Mouse (Mus musculus): ENCODE data around the gene Mael.

Mael gene

DNA sequence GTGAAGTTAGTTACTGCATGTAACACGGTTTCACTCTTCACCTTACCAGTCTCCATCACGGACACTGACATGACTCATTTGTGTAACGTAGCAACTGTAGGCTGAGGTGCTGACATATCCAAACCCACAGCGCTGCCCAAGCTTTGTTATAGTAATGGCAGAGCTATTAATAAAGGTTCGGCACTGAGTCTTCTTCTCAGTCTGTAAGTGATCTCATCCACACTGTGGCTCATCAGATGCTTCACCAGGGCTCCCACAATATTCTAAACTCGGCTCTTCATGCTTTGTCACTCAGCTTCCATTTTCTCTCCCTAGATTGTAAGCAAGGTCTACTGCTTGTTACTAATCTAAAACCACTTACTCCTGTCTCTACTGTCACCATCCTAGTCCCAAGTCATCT is 29.2 kb downstream of the Mael start:
- DNase-seq (ENCODE audit: low read depth, low spot score), result no peak

DNA sequence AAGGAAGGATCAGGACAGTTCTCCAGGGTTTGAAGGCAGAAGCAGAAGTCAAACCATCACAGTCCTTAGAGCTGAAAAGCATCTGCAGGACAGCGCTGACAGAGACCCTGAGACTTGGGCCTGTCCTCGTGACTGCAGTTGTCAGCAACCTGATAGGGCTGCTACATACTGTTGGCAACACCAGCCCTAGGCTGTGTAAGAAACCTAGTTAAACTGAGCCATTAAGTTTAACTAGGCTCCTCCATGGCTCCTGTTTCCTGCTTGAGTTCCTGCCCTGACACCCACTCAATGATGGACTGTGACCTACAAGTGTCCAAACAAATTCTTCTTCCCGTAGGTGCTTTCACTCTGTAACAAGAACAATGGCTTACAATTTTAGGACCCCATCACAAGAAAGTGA is 33.4 kb downstream of the Mael start:
- DNase-seq (ENCODE audit: low read depth, low spot score), result no peak

DNA sequence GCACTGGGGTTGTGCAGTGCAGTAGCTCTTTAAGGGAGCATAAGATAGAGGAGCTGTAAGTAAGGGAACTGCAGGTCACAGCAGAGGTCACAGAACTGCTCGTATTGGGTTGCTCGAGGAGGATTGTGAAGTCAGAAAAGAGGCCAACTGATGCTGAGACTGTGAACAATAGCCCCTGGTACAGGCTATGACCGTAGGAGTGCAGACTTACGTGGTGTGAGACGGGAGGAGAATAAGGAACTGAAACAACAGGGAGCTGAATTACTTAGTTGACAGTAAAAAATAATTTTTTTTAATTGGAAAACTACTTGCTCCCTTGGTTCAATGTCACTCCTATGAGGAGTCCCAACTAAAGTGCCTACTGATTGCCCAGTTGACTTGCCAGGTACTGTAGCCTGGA is 34.4 kb downstream of the Mael start:
- DNase-seq (ENCODE audit: low read depth, low spot score), result no peak

DNA sequence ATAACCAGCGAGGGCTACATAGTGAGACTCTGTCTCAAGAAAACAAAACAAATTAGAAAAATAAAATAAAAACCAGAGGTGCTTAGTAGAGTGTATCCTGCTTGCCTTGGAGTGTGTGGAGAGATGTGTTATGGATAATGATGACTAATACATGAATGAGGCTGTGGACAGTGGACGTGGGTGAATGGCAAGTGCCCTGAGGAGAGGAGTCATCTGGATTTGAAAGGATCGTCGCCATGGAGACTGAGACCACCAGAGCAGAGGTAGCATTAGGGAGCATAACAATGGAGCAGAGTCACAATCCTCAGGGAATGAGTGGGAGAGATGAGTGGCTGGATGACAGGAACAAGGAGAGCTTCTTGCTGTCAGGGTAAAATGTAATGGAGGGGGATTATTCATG is 48.7 kb downstream of the Mael start:
- DNase-seq (ENCODE audit: low read depth, low spot score), result no peak

DNA sequence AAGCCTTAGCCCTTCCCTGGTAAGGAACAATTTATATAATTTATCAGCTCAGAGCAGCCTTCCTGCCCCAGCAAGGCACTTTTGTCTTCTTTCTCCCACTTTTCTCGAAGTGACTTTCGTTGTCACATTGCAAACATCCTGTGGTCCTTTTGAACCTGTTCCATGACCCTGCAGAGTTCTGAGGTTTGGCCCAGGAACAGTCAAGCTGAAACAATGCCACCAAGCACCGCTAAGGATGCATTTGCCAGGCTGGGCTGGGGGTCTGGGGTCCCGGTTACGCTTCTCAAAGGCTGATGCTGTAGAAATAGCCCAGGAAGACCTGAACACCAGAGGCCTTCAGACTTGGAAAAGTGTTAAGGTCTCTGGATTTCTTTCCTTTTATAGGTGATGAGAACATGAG is 53.2 kb downstream of the Mael start:
- no peak for DNase-seq (ENCODE audit: low read depth, low spot score)

DNA sequence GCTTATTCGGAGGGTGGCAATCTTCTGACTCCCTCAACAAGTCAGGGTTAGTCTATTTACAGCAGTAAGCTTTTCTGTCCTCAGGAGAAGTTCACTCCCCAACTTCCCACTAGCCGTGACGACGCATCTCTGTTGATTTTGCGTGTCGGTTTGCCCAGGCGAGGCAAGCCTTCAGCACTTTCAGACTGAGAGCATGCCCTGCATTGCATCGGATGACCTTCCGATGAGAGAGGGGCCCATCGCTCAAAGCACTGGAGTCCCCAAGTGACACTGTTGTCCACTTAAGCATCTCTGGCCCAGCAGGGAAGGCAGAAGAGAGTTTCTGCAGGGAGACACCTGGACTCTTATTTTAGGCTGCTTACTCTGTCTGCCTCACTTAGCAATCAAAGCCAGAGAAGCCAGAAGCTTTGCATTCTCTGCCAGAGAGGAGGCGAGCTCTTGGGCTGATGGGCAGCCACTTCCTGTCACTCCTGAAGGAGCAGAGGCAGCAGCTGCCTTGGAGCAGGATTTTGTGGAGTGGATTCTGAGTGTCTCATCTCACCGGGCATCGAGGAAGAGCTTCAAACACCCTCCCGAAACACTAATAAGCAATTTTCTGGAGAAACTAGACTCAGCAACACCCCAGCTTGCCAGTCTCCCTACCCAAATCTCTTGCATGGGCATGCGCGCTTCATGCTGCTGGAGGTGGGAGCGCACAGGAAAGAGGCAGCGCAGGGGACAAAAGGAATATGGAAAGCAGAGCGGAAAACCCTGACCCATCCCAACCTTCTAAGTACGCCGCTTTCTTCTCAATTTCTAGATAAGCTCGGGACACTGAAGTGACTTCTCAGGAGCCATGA is 53.9 kb downstream of the Mael start:
- DNase-seq (ENCODE audit: low read depth, low spot score), result no peak

DNA sequence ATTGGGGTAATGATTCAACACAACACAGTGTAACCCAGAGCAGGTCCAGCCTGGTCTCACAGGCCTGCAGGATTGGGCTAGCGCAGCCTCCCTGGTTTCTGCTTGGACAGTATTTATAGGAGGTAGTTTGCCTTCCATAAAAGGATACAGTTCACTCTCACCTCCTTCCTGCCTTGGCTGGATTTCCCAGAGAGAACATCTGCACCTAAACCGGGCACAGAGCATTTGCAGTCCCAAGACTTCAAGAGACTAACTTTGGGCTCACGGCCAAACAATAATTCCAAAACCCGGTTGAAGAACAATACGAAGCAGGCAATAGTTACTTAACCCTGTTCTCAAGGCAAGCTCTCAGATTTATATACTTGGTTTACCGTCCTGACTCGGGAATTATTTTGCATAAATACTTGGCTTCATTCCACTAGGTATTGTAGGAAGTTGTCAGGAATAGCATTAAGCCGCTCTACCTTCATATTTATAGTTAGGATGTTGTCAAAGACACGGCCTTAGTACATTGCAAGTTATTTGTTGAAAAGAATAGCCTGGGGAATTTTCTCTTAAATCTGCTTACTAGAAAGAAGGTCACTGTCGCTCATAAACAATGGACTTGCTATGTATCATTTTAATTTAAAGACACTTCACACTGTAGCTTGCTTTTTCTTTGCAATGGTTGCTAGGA is 55.5 kb downstream of the Mael start:
- DNase-seq (ENCODE audit: low read depth, low spot score), result no peak

DNA sequence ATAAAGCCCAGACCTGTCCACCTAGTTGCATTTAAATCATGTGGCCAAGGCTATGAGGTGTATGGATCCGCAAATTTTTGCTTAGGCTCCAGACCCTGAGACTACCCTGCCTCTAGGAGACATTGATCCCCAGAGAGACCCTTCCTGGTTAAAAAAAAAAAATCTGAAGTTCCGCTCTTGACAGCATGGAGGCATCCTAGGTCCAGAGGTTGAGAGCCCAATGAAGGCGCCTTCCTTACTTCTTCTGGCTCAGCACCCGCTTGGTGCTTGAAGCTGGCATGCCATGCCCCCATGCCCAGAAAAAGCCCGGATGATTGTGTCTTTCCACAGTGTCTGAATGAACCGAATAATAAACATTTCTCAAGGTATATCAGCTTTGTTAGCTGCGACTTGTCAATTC is 57.0 kb downstream of the Mael start:
- no peak for DNase-seq (ENCODE audit: low read depth, low spot score)

DNA sequence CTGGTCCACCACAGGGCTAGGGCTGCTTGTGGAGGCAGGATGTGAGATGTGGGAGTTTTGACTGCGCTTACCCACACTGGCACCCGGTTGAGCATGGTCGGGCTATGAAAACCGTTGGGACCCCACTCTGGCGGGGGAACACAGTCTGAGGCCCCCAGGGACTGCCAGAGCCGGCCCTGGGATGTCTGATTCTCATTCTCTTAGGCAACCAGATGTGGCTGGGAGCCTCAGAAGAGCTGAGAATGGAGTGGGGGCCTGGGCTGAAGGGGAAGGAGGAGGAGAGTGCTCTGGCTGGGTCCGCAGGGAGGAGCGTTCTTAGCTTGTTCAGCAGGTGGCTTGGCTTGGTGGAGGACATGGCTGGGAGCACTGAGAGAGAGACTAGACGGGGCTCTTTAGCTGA is 64.9 kb downstream of the Mael start:
- DNase-seq (ENCODE audit: low read depth, low spot score), result no peak

DNA sequence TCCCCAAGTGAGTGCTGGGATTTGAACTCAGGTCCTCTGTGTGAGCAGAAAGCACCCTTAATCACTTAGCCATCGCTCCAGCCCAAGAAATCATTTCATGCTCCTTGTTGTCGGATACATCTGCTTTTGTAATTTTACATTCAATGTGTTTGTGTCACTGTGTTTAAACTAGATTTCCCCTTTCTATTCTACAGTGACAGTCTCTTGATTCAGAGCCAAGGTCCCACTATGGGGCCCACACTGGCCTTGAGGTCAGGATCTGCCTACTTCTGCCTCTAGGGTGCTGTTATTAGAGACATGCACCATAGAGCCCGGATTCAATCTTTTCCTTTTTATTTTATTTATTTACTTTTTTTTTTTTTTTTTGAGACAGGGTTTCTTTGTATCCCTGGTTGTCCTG is 65.6 kb downstream of the Mael start:
- DNase-seq (ENCODE audit: low read depth, low spot score), result no peak

DNA sequence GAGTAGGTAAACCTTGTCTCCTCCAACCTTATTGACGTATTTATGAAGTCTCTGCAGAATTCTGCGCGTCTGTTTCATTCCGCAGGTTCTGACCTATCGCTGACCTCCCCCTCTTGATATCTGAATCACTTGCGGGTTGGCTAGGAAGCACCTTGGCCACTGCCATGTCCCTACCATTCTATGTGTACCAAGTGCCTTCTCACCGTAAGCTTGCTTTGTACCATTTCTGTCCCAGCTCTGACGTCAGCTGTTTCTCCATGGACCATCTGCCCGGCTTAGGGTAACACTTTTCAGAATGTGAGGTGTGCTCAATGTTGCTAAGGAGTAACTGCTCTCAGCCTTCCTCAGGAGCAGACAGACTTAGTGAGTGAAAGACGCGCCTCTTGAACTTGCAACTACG is 67.7 kb downstream of the Mael start:
- no peak for DNase-seq (ENCODE audit: low read depth, low spot score)

DNA sequence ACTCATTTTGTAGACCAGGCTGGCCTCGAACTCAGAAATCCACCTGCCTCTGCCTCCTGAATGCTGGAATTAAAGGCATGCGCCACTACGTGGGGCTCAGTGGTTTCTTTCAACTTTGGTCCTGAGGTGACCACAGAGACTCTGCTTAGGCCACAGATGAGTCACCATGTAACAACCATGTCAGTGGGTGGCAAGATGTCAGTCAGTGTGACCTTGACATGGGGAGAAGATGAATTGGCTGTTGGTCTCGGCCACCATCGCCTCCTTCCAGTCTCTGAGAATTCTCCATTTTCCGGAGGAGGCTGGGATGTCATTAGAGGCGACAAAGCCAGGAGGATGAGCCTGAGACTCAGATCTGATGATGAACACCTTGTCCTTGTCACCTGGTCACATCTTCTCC is 68.8 kb downstream of the Mael start:
- no peak for DNase-seq (ENCODE audit: low read depth, low spot score)

DNA sequence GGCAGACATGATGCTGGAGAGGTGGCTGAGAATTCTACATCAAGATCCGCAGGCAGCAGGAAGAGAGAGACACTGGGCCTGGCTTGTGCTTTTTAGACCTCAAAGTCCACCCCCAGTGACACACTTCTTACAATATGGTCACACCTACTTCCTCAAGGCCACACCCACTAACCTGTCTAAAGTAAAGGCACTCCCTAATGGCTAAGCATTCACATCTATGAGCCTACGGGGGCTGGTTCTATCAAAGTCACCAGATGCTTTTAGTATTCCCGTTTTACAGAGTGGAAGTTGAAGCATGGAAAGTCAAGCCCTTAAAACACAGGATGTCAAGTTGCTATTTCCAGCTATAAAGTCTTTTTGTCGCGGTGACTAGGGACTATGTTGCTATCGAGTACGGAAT is 70.5 kb downstream of the Mael start:
- DNase-seq (ENCODE audit: low read depth, low spot score), result no peak

DNA sequence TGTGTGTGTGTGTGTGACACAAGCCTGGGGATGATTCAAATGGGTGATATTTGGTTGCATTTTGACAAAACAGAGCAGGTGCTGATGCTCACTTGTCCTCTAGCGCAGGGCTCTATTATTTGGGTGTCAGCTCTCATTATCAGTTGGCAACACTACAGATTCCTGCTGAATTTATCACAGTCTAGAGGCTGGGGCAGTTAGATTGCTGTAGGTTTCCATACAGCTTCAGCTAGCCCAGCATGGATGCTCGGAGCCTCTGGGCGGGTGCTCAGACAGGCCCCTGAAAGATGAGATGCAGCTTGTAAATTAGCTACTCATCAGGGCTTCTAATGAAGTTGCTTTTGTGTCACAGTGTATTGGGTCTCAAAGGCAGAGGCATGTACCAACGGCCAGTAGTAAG is 71.1 kb downstream of the Mael start:
- DNase-seq (ENCODE audit: low read depth, low spot score), result no peak

DNA sequence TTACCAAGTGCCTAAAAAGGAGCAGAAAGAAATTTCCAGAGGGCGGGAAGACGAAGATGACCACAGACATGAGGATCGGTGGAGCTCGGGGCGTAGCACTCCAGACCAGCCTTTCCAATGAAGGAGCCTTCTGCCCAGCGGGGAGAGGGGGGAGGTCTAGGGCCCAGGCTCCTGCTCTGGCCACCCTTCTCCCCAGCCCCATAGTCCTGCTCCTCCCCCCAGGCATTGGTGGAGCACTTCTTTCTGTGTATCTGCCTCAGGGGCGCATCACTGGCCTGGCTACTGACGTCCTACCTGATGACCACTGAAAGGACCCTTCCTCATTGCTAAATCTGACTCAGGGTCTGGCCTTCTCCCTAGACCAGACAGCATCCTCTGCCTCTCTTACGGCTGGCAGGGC is 73.4 kb downstream of the Mael start:
- no peak for DNase-seq (ENCODE audit: low read depth, low spot score)

DNA sequence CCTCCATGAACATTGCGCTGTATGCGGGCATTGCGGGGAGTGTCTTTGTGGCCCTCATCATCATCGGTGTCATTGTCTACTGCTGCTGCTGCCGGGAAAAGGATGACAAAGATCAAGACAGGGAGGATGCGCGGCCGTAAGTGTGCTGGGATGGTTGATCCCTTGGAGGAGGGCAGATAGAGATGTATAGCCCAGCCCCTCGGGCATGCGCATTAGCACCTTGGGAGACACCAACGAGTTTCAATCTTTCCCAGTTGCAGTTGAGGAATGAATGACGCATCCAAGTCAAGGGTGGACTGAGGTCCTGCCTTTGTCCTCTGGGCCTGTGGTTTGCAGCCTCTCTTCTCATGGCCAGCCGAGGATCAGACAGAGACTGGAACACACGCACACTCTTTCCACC is 74.0 kb downstream of the Mael start:
- DNase-seq (ENCODE audit: low read depth, low spot score), result no peak

DNA sequence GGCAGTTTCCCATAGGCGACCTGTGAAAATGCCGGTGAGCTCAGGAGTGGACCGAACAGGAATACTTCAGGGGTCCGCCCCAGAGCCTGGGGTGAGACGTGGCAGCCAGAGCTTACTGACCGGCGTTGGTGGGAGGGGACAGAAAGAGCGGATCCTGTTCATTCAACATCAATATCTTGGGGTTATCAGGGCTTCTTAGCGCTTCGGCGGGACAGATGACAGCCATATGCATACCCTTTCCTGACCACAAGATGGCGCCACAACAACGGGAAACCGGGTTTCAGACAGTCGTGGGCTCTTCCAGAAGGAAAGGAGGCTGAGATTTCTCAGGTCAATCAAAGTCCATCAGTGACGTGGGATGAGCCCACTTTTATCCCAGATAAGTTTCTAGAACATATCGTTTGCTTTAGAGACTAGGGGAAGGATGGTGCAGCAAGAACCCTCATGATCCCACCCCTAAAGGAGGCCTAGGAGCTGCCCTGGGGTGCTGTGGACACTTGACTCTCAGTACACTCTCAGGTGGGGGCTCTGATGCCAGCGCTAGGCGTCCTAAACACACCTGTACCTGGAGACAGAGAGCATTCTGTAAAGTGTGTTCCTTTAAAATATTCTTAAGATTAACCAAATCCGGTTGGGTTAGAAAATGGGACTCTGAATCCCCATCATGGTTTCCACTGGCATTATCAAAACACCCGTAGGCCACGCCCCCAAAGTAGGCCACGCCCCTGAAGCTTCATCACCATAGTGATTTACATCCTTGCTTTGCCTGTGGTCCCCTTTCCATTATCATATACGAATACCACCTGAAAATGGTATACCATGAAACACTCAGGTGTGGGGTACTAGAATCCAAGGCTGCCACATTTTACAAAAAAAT is 77.7 kb downstream of the Mael start:
- DNase-seq (ENCODE audit: low read depth, low spot score), result peak; percentile 74

DNA sequence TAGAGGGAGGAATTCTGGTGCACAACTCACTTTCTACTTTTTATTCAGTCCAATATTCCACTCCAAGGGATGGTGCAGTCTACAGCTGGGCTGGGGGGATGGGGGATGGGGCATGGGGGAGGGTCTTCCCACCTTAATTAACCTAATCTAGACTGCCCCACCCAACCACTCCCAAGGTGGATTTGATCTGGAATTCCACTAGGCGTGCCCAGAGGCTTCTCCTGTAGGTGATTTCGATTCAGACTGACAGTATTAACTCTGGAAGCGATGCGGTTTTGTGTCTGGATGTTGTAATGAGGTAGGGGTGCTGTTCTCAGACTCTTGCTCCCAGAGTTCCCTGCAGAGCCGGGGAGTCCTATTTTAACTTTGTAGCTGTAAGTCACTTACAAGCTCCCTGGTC is 78.4 kb downstream of the Mael start:
- DNase-seq (ENCODE audit: low read depth, low spot score), result no peak

DNA sequence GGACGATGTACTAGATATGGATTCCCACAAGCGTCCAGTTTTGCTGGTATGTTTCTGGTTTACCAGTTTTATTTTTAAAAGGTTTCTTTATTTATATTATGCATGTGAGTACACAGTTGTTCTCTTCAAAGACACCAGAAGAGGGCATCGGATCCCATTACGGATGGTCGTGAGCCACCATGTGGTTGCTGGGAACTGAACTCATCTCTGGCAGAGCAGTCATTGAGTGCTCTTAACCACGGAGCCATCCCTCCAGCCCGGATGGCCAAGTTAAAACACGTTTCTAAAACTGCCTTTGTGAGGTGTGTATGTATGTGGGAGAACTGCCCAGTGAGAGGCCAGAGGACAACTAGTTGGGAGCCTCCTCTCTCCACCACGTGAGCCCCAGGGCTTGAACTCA is 79.9 kb downstream of the Mael start:
- no peak for DNase-seq (ENCODE audit: low read depth, low spot score)

DNA sequence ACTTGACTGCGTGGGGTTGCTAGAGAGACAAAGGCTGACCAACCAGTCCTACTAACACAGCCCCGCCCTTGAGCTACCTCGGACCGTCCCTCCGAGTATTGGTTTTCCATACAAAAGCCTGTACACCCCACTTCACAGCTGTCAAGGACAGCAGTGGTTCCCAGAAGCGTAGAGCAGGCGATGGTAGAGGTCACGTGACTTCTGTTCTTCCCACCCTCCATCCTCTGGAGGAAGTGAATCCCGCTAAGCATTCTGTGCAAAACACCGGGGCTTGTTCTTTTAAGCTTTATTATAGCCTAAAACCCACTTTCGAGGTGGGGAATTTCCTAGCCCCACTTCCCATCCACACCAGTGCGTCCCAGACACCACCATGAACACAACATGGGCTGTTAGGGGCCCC is 80.8 kb downstream of the Mael start:
- no peak for DNase-seq (ENCODE audit: low read depth, low spot score)

DNA sequence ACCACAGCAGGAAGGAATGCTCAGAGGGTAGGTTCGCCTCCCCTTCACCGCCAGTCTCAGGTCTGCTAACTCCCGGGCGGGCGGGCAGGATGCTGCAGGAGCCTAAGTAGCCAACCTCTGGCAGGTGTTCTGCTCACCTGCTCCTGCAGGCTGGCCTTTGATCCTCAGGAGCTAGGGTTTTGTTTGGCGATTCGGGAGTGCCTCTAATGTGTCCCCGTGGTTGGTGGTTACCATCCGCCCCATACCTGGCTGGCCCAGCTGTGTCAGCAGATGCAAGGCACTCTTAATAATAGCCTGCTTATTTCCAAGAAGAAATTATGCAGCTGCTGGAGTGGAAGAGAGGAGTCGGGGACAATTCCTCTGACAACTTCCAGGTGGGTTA is 83.4 kb downstream of the Mael start:
- no peak for DNase-seq (ENCODE audit: low read depth, low spot score)

Measured in retina, postnatal 7 days (tissue).